Mouse (Mus musculus) small intestine, adult 2 months (tissue): ENCODE data around the gene Tab3. TPM values are rescaled to one million over a fixed set of nuclear protein-coding genes. Genes with fewer than 3 reads are reported as not detected.

Experiments
- H3K27ac ChIP-seq: fragments of 200-500 bp; 2 replicates; pipeline ENCODE4 v1.5.1; 2012; ENCODE audit warnings: low read depth, low read length, control low read depth, inconsistent platforms; ENCODE audit not compliant: insufficient read depth
- H3K27me3 ChIP-seq: fragments of 200-500 bp; 2 replicates; pipeline ENCODE4 v1.6.1; 2012; ENCODE audit warnings: mild to moderate bottlenecking, moderate library complexity, low read length, inconsistent platforms; ENCODE audit not compliant: control insufficient read depth, insufficient read depth
- H3K36me3 ChIP-seq: fragments of 200-500 bp; 2 replicates; pipeline ENCODE4 v1.6.1; 2012; ENCODE audit warnings: mild to moderate bottlenecking, low read length, control low read depth, inconsistent platforms; ENCODE audit not compliant: control insufficient read depth, insufficient read depth
- H3K4me1 ChIP-seq: fragments of 200-500 bp; 2 replicates; pipeline ENCODE4 v1.6.1; 2012; ENCODE audit warnings: low read length, inconsistent platforms, mixed read lengths; ENCODE audit not compliant: control insufficient read depth, insufficient read depth, insufficient read length
- H3K4me3 ChIP-seq: fragments of 200-500 bp; 2 replicates; pipeline ENCODE4 v1.5.1; 2012; ENCODE audit warnings: low read depth, mild to moderate bottlenecking, control low read depth, inconsistent platforms, low read length, moderate library complexity
- CTCF ChIP-seq: fragments of 200-500 bp; IDR thresholded peaks from 2 replicates; pipeline ENCODE4 v1.5.1; 2012; ENCODE audit warnings: low read depth, mild to moderate bottlenecking, control low read depth, inconsistent platforms, low read length, moderate library complexity, mixed read lengths; ENCODE audit not compliant: insufficient replicate concordance, insufficient read length; ENCODE audit errors: extremely low read depth
- POLR2A ChIP-seq: fragments of 200-500 bp; IDR thresholded peaks from 2 replicates; pipeline ENCODE4 v1.6.1; 2012; ENCODE audit warnings: low read depth, mild to moderate bottlenecking, control low read depth, inconsistent platforms, low read length, moderate library complexity
- WGBS: fragments of 180-500 bp; shearing (Covaris S2); methylation state at CpG from one replicate; pipeline ENCODE4 v1.1.7; 2018; 5-methylcytosine and 5-hydroxymethylcytosine counted together
- polyA plus RNA-seq: library from polyadenylated mRNA; depleted of rRNA; stranded (reverse); fragments of >200 nt; gene quantifications from 2 replicates; pipeline ENCODE4 v1.2.3, GENCODE M21; 2012; rRNA removed

Gene Tab3
- polyA plus RNA-seq, 1 experiment: 5.3 TPM

- Histone ChIP-seq H3K27ac (no peak overlapping the region), H3K27me3 (no peaks in the 10 kb centered on the region), H3K4me3 (no peak overlapping the region), H3K36me3 (no peaks in the 10 kb centered on the region), H3K4me1 (no peaks in the 10 kb centered on the region)
- no peak for TF ChIP-seq POLR2A
- TF ChIP-seq CTCF: no peak
- 55% methylated on average over 2 of the region's 2 CpGs for WGBS
Measured at GRCm38 (mm10) chrX:85683723-85684122, 109.9 kb downstream of the Tab3 start.

Other genes with a start within 250 kb of the Tab3 start
- 1.8 and 11.9 TPM in 2 replicates for gene Gk, start 202.8 kb downstream of the Tab3 start, polyA plus RNA-seq